Mouse (Mus musculus): Measurements from ENCODE around the gene Slc52a3. TPM values are rescaled to one million over a fixed set of nuclear protein-coding genes. Genes with fewer than 3 reads are reported as not detected.

The Slc52a3 gene
- total and polyA plus RNA-seq, 3 experiments = 0.02 to 0.05 TPM; not detected in 1

GRCm38 (mm10) chr2:152024883-152025422 is 28.6 kb downstream of the Slc52a3 start:
- DNase-seq (ENCODE audit: low spot score) = no peak
- Histone ChIP-seq H3K36me3 (replicated peaks) (no peaks in the 10 kb centered on the region), H3K9me3 (replicated peaks) (0 out of 2 replicates have a peak, but pooled peaks cover 4% of the 10 kb centered on the region), H3K27me3 (ENCODE audit: insufficient read depth, low read length) (peaks cover 15% of the 10 kb centered on the region), H3K4me1 (ENCODE audit: insufficient read depth, low read depth, low read length) (0 out of 2 replicates have a peak, but pooled peaks cover 4% of the 10 kb centered on the region), H3K4me3 (ENCODE audit: low read depth, low read length) (no peak overlapping the region)
- no peak for ATAC-seq (ENCODE audit: extremely low read depth, insufficient number of reproducible peaks, low FRiP score, poor library complexity, severe bottlenecking)
- TF ChIP-seq GATA2 (IDR thresholded peaks at IDR 0.05; ENCODE audit: borderline replicate concordance, low read depth, low read length) (no peak), POLR2AphosphoS5 (IDR thresholded peaks at IDR 0.05; ENCODE audit: insufficient replicate concordance, low read depth, low read length) (no peak), GATA1 (IDR thresholded peaks at IDR 0.05; ENCODE audit: borderline replicate concordance, low read length) (no peak), TAL1 (conservative IDR thresholded peaks at IDR 0.05; ENCODE audit: low read depth, low read length) (no peak), CTCF (IDR thresholded peaks at IDR 0.05; ENCODE audit: low read depth, low read length) (no peak)

- Histone ChIP-seq H3K4me3 (ENCODE audit: low read depth, low read length) (peak overlapping the region; percentile 6; the same call in 1 of the 2 replicates), H3K27me3 (ENCODE audit: insufficient read depth, low read length) (peaks cover 33% of the 10 kb centered on the region), H3K36me3 (replicated peaks) (no peaks in the 10 kb centered on the region), H3K4me1 (ENCODE audit: insufficient read depth, low read depth, low read length) (no peaks in the 10 kb centered on the region), H3K9me3 (replicated peaks) (0 out of 2 replicates have a peak, but pooled peaks cover 4% of the 10 kb centered on the region)
- ATAC-seq (ENCODE audit: extremely low read depth, insufficient number of reproducible peaks, low FRiP score, poor library complexity, severe bottlenecking) (peak; percentile 49; the same call in 1 of the 2 replicates), DNase-seq (ENCODE audit: low spot score) (peak; percentile 75)
- TF ChIP-seq CTCF (IDR thresholded peaks at IDR 0.05; ENCODE audit: low read depth, low read length) (peak; percentile 43), GATA2 (IDR thresholded peaks at IDR 0.05; ENCODE audit: borderline replicate concordance, low read depth, low read length) (no peak), POLR2AphosphoS5 (IDR thresholded peaks at IDR 0.05; ENCODE audit: insufficient replicate concordance, low read depth, low read length) (no peak)
Observed at GRCm38 (mm10) chr2:152029252-152030082, 33.2 kb downstream of the Slc52a3 start.

DNA sequence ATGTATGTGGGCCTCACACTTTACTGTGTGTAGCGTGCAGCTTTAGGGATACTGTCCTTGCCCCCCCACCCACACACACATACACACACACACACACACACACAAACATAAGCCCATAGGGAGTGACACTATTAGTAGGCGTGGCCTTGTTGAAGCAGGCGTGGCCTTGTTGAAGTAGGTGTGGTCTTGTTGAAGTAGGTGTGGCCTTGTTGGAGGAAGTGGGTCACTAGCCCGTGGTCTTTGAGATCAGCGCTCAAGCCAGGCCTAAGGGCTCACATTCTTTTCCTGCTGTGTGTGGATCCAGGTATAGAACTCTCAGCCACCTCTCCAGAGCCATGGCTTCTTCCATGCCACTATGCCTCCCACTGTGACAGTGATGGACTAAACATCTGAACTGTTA is 34.7 kb downstream of the Slc52a3 start:
- Histone ChIP-seq H3K36me3 (replicated peaks) (no peaks in the 10 kb centered on the region), H3K4me1 (ENCODE audit: insufficient read depth, low read depth, low read length) (no peaks in the 10 kb centered on the region), H3K9me3 (replicated peaks) (0 out of 2 replicates have a peak, but pooled peaks cover 4% of the 10 kb centered on the region), H3K4me3 (ENCODE audit: low read depth, low read length) (no peak overlapping the region), H3K27me3 (ENCODE audit: insufficient read depth, low read length) (peaks cover 33% of the 10 kb centered on the region)
- DNase-seq (ENCODE audit: low spot score) = no peak
- no peak for ATAC-seq (ENCODE audit: extremely low read depth, insufficient number of reproducible peaks, low FRiP score, poor library complexity, severe bottlenecking)
- no peak for TF ChIP-seq POLR2AphosphoS5 (IDR thresholded peaks at IDR 0.05; ENCODE audit: insufficient replicate concordance, low read depth, low read length)
- no peak for TF ChIP-seq CTCF (IDR thresholded peaks at IDR 0.05; ENCODE audit: low read depth, low read length)
- TF ChIP-seq TAL1 (conservative IDR thresholded peaks at IDR 0.05; ENCODE audit: low read depth, low read length) = no peak
- TF ChIP-seq GATA1 (IDR thresholded peaks at IDR 0.05; ENCODE audit: borderline replicate concordance, low read length) = no peak
- TF ChIP-seq GATA2 (IDR thresholded peaks at IDR 0.05; ENCODE audit: borderline replicate concordance, low read depth, low read length) = no peak

- DNase-seq (ENCODE audit: low spot score) = no peak
- Histone ChIP-seq H3K4me3 (ENCODE audit: low read depth, low read length) (no peak overlapping the region), H3K36me3 (replicated peaks) (no peaks in the 10 kb centered on the region), H3K4me1 (ENCODE audit: insufficient read depth, low read depth, low read length) (no peaks in the 10 kb centered on the region), H3K9me3 (replicated peaks) (no peaks in the 10 kb centered on the region), H3K27me3 (ENCODE audit: insufficient read depth, low read length) (peaks cover 5% of the 10 kb centered on the region; the same call in 1 of the 2 replicates)
- no peak for TF ChIP-seq TAL1 (conservative IDR thresholded peaks at IDR 0.05; ENCODE audit: low read depth, low read length)
- TF ChIP-seq GATA1 (IDR thresholded peaks at IDR 0.05; ENCODE audit: borderline replicate concordance, low read length) = no peak
- TF ChIP-seq POLR2AphosphoS5 (IDR thresholded peaks at IDR 0.05; ENCODE audit: insufficient replicate concordance, low read depth, low read length) = no peak
- no peak for TF ChIP-seq CTCF (IDR thresholded peaks at IDR 0.05; ENCODE audit: low read depth, low read length)
- TF ChIP-seq GATA2 (IDR thresholded peaks at IDR 0.05; ENCODE audit: borderline replicate concordance, low read depth, low read length) = no peak
- ATAC-seq (ENCODE audit: extremely low read depth, insufficient number of reproducible peaks, low FRiP score, poor library complexity, severe bottlenecking) = no peak
Observed at GRCm38 (mm10) chr2:152040101-152040500, 43.8 kb downstream of the Slc52a3 start.

DNA sequence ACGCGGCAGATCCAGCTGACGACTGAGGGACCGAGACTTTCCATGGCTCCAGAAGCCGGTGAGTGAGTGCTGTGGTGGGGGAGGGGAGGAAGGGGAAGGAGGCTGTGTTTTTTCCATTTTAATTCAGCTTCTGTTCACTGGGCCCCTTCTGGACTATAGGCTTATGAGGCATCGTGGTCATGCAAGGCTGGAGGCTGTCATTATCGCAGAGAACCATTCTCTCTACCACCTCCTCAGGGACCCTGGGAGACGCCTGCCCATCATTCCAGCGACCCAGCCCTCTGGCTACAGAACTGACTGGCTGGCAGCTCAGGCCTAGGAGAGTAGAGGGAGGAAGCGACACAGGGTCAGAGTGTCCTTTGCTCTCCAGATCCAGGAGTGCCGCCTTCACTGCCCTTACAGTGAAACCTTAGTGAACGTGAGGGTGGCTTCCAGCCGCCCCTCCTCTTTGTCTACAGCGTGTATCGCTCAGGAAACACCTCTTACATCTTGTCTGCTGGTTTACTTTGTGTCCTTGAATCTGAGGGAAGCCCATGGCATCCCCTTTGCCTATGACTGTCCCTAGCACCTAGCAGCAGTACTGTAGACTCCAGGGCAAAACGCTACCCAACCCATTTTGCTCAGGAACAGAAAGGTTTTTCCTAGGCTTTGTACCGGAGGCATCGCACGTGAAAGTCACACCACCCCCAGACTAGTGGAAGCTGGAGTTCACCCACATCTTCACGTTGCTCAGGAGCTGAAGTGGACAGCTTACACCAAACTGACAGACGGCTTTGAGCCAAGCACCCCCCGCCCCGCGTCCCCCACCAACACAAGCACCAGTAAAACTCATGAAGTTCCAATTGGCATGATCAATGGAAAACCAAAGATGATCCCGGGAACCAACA is 51.0 kb downstream of the Slc52a3 start:
- no peak for DNase-seq (ENCODE audit: low spot score)
- TF ChIP-seq GATA2 (IDR thresholded peaks at IDR 0.05; ENCODE audit: borderline replicate concordance, low read depth, low read length) = no peak
- no peak for ATAC-seq (ENCODE audit: extremely low read depth, insufficient number of reproducible peaks, low FRiP score, poor library complexity, severe bottlenecking)
- Histone ChIP-seq H3K4me1 (ENCODE audit: insufficient read depth, low read depth, low read length) (no peaks in the 10 kb centered on the region), H3K27me3 (ENCODE audit: insufficient read depth, low read length) (peaks cover 19% of the 10 kb centered on the region; the same call in 1 of the 2 replicates), H3K36me3 (replicated peaks) (no peaks in the 10 kb centered on the region), H3K4me3 (ENCODE audit: low read depth, low read length) (no peak overlapping the region), H3K9me3 (replicated peaks) (peaks cover 3% of the 10 kb centered on the region; the same call in 1 of the 2 replicates)

Measured in G1E (cell line).